Mouse (Mus musculus) C2C12 (cell line): Measurements from ENCODE around the gene Smc4. TPM values are rescaled to one million over a fixed set of nuclear protein-coding genes. Genes with fewer than 3 reads are reported as not detected.
A peak's percentile ranks its signal among the peaks of the same experiment; 100 is the strongest.

Source experiments
- H3K27me3 ChIP-seq: one replicate; pipeline ENCODE4 v1.6.1; 2011; ENCODE audit not compliant: control insufficient read depth, insufficient read depth, insufficient read length
- H3K36me3 ChIP-seq: one replicate; pipeline ENCODE4 v1.6.1; 2011; ENCODE audit not compliant: control insufficient read depth, insufficient read depth
- H3K4me3 ChIP-seq: one replicate; pipeline ENCODE4 v1.5.1; 2011; ENCODE audit warnings: mild to moderate bottlenecking, control low read depth; ENCODE audit not compliant: poor library complexity, insufficient read depth, severe bottlenecking
- H3K79me2 ChIP-seq: one replicate; pipeline ENCODE4 v1.6.1; 2011; ENCODE audit not compliant: control insufficient read depth, insufficient read depth
- H3K79me3 ChIP-seq: one replicate; pipeline ENCODE4 v1.6.1; 2011; ENCODE audit warnings: low read depth, control low read depth
- H3ac ChIP-seq: one replicate; pipeline ENCODE3; 2011; ENCODE audit warnings: low read depth; ENCODE audit not compliant: control insufficient read depth, insufficient read length
- CEBPB ChIP-seq: IDR thresholded peaks from one replicate; pipeline ENCODE4 v1.6.1; 2011; ENCODE audit warnings: low read depth, mild to moderate bottlenecking, control low read depth, moderate library complexity
- CTCF ChIP-seq: IDR thresholded peaks from one replicate; pipeline ENCODE4 v1.5.1; 2011; ENCODE audit not compliant: control insufficient read depth, insufficient read depth, insufficient read length
- FOSL1 ChIP-seq: IDR thresholded peaks from one replicate; pipeline ENCODE4 v1.8.0; 2011; ENCODE audit warnings: mild to moderate bottlenecking, low read length; ENCODE audit not compliant: poor library complexity, insufficient read depth, severe bottlenecking
- MAX ChIP-seq: IDR thresholded peaks from one replicate; pipeline ENCODE4 v1.6.1; 2011; ENCODE audit warnings: mild to moderate bottlenecking, control low read depth
- MYOD1 ChIP-seq: IDR thresholded peaks from one replicate; pipeline ENCODE4 v1.6.1; 2011; ENCODE audit warnings: low read depth; ENCODE audit not compliant: control insufficient read depth, insufficient read length
- MYOG ChIP-seq: IDR thresholded peaks from one replicate; pipeline ENCODE4 v1.6.1; 2011; ENCODE audit not compliant: control insufficient read depth, insufficient read length; ENCODE audit errors: extremely low read depth
- USF1 ChIP-seq: IDR thresholded peaks from one replicate; pipeline ENCODE4 v1.6.1; 2011; ENCODE audit warnings: low read depth, mild to moderate bottlenecking, control low read depth, moderate library complexity
- polyA plus RNA-seq: library from polyadenylated mRNA; unstranded; fragments of >200 nt; fragmentation: generic; extraction: Trizol; gene quantifications from one replicate; pipeline ENCODE4 v1.2.1, GENCODE M21; 2012; ENCODE audit warnings: missing spikeins

Gene Smc4
- polyA plus RNA-seq, 1 experiment = 26.4 TPM

DNA sequence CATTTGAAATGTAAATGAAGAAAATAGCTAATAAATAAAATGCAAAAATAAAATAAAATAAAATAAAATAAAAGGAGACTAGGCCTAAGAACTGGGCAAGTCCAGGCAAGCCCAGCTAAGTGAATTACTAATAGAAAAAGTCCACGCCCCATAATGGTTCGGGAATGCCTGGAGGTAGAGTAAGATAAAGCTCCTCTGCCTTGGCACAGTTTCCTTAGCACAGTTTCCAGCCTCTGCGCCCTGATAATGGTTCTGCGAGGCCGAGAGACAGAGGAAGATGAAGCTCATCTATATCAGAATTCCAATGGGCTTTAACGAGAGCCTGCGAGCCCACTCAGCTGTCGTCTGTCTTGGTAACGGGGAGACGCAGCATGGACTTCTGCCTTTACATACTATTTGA lies 25.4 kb upstream of the Smc4 start:
- H3K79me3 ChIP-seq = no peaks in the 10 kb centered on the region

DNA sequence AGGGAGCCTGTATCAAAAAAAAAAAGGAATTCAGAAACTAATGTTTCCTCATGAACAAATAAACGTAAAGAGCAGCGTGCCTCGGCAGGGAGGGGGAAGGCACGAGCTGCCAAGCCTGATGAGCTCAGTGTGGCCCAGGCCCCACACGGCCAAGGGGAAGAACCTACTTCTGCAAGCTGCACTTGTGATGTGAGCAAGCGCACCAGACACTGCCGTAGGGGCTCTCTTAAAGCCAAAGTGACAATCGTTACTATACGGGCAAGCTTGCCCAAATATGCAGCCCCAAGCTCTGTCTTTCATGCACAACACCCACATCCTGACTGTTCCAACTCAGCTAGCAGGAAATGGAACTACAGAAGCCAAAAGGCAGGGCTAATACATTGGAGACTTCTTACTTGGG lies 23.6 kb upstream of the Smc4 start:
- H3K36me3 ChIP-seq = peaks cover 5% of the 10 kb centered on the region
- H3K79me2 ChIP-seq = no peaks in the 10 kb centered on the region
- TF ChIP-seq FOSL1 (no peak), MYOG (no peak), MYOD1 (no peak), USF1 (no peak), CEBPB (no peak), MAX (no peak), CTCF (no peak)
- H3K79me3 ChIP-seq = no peaks in the 10 kb centered on the region
- no peak overlapping the region for H3ac ChIP-seq
- H3K27me3 ChIP-seq = no peaks in the 10 kb centered on the region
- no peak overlapping the region for H3K4me3 ChIP-seq

More for the DNA sequence above, 25.4 kb upstream of the Smc4 start:
- Histone ChIP-seq H3K4me3 (no peak overlapping the region), H3K79me2 (no peaks in the 10 kb centered on the region), H3K36me3 (peaks cover 5% of the 10 kb centered on the region), H3K27me3 (no peaks in the 10 kb centered on the region), H3ac (no peak overlapping the region)
- TF ChIP-seq CEBPB (no peak), MAX (no peak), CTCF (no peak), MYOD1 (no peak), FOSL1 (no peak), MYOG (no peak), USF1 (no peak)

DNA sequence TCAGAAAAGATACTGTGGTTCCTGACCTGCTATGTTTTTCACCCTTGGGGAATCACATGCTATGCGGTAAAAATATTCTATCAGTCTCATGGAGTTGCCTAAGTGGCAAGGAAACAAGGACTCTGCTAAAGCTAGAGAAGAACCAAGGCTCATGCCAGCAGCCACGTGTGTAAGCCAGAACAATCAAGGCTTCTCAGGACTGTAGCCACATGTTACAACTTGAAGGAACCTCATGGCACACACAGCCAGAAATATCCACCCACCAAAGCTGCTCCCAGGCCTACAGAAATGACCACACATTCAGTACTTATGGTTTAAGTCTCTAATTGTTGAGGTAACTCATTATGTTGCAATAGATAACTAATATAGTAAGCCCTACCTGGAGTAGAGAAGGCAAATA lies 18.0 kb upstream of the Smc4 start:
- TF ChIP-seq MAX (no peak), MYOG (no peak), CEBPB (no peak), FOSL1 (no peak), CTCF (no peak), USF1 (no peak), MYOD1 (no peak)
- no peak overlapping the region for H3K4me3 ChIP-seq
- H3K27me3 ChIP-seq = no peaks in the 10 kb centered on the region
- H3K79me3 ChIP-seq = no peaks in the 10 kb centered on the region
- no peaks in the 10 kb centered on the region for H3K79me2 ChIP-seq
- H3ac ChIP-seq = no peak overlapping the region
- H3K36me3 ChIP-seq = peaks cover 13% of the 10 kb centered on the region

DNA sequence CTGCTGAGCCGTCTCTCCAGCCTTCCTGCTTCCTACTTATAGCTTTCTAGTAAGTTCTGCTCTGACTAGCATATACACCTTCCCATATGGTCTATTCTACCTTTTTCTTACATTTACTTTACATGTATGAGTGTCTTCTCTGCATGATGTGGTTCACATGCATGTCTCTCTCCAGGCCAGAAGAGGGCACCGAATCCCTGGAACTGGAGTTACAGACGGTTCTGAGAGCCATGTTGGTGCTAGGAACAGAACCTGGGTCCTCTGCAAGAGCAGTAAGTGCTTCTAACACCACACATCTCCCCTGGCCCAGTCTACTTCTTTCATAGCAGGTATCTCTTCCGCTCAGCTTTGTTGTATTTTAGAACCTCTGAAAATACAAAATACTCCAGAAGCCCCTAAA lies 1.8 kb upstream of the Smc4 start:
- Histone ChIP-seq H3K27me3 (no peaks in the 10 kb centered on the region), H3K36me3 (peaks cover 16% of the 10 kb centered on the region), H3ac (no peak overlapping the region), H3K4me3 (no peak overlapping the region), H3K79me2 (peaks cover 92% of the 10 kb centered on the region), H3K79me3 (peaks cover 50% of the 10 kb centered on the region)
- TF ChIP-seq MYOD1 (no peak), FOSL1 (no peak), USF1 (no peak), MAX (no peak), CEBPB (no peak), MYOG (no peak), CTCF (no peak)

DNA sequence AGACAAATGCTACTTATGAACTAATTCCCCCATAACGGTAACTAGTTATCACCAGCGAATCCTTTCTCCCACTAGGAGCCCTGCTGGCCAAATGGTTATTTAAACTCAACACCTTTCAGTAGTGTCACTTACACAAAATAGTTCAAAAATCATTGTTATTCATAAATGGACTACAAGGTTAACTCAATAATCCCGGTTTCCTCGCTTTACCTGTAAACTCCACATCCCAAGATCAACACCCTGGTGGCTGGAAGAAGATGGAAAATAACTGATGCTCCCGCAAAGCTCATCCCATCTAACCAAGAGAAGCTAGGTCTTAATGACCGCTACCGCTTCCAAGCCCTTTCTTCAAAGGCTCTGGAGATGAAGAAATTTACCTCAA lies 492 bp upstream of the Smc4 start:
- TF ChIP-seq CTCF (no peak), MYOD1 (no peak), MYOG (no peak), FOSL1 (no peak), MAX (no peak), CEBPB (no peak), USF1 (no peak)
- H3K79me2 ChIP-seq = peaks cover 94% of the 10 kb centered on the region

GRCm38 (mm10) chr3:69005338-69006245 lies 1.1 kb downstream of the Smc4 start:
- peak overlapping the region; percentile 78 for H3ac ChIP-seq
- H3K27me3 ChIP-seq = no peaks in the 10 kb centered on the region
- H3K4me3 ChIP-seq = peak overlapping the region; percentile 97
- peaks cover 41% of the 10 kb centered on the region for H3K36me3 ChIP-seq
- H3K79me2 ChIP-seq = peaks cover 96% of the 10 kb centered on the region
- TF ChIP-seq MYOD1 (no peak), MAX (no peak), CTCF (no peak)
- peaks cover 71% of the 10 kb centered on the region for H3K79me3 ChIP-seq

More for the DNA sequence above, 492 bp upstream of the Smc4 start:
- H3K27me3 ChIP-seq = no peaks in the 10 kb centered on the region
- peak overlapping the region; percentile 97 for H3K4me3 ChIP-seq
- peaks cover 26% of the 10 kb centered on the region for H3K36me3 ChIP-seq
- peaks cover 61% of the 10 kb centered on the region for H3K79me3 ChIP-seq
- H3ac ChIP-seq = peak overlapping the region; percentile 67
